Mouse (Mus musculus) layer of hippocampus, postnatal 14 days (tissue): ENCODE measurements at regions not wholly inside any gene's neighbourhood (a gene's known extent, or its start where the extent isn't known, plus 50 kb on each side); places are given as distances from the start of the nearest gene placed in this dataset.
"Not testable (repeated sequence)": the region's sequence is repeated elsewhere in the genome, so short reads cannot be mapped to it uniquely, and the experiment has no call there.

Experiments used
- DNase-seq, 2 experiments: peaks; one replicate each; pipeline ENCODE4 v3.0.0; 2021 to 2022; ENCODE audit warnings: low spot score in 2 of 2, mixed read lengths in 1 of 2

- no peak for DNase-seq
Observed at GRCm38 (mm10) chr1:176505441-176505840, 230.3 kb upstream of the Pld5 start.

- not testable (repeated sequence) for DNase-seq
Observed at GRCm38 (mm10) chr1:176504731-176505130, 229.6 kb upstream of the Pld5 start.

GRCm38 (mm10) chr1:176499010-176499650, 224.0 kb upstream of the Pld5 start:
- DNase-seq: no peak

GRCm38 (mm10) chr1:176468560-176468959, 193.4 kb upstream of the Pld5 start:
- no peak for DNase-seq

GRCm38 (mm10) chr1:176462125-176462524, 187.0 kb upstream of the Pld5 start:
- DNase-seq: no peak

- peak in 1 of 2 experiments; percentile 39 for DNase-seq
Observed at GRCm38 (mm10) chr1:176446735-176447134, 171.6 kb upstream of the Pld5 start.

GRCm38 (mm10) chr1:176443712-176444111, 168.6 kb upstream of the Pld5 start:
- DNase-seq: no peak

- DNase-seq: no peak
Observed at GRCm38 (mm10) chr1:176440254-176440653, 165.1 kb upstream of the Pld5 start.

GRCm38 (mm10) chr1:176427835-176428234, 152.7 kb upstream of the Pld5 start:
- no peak for DNase-seq

GRCm38 (mm10) chr1:176427046-176427445, 151.9 kb upstream of the Pld5 start:
- no peak for DNase-seq

GRCm38 (mm10) chr1:176417251-176417650, 142.1 kb upstream of the Pld5 start:
- no peak for DNase-seq

GRCm38 (mm10) chr1:176404128-176404527, 129.0 kb upstream of the Pld5 start:
- DNase-seq: no peak

- DNase-seq: no peak
Observed at GRCm38 (mm10) chr1:176379645-176380044, 104.5 kb upstream of the Pld5 start.

- no peak for DNase-seq
Observed at GRCm38 (mm10) chr1:176366900-176367299, 91.8 kb upstream of the Pld5 start.

- DNase-seq: no peak
Observed at GRCm38 (mm10) chr1:176360957-176361356, 85.8 kb upstream of the Pld5 start.

- no peak for DNase-seq
Observed at GRCm38 (mm10) chr1:176359992-176360724, 85.0 kb upstream of the Pld5 start.

- peak; percentile 2 to 9 for DNase-seq
Observed at GRCm38 (mm10) chr1:176355342-176355741, 80.2 kb upstream of the Pld5 start.

GRCm38 (mm10) chr1:176354898-176355297, 79.8 kb upstream of the Pld5 start:
- DNase-seq: no peak

- DNase-seq: no peak
Observed at GRCm38 (mm10) chr1:176352706-176353105, 77.6 kb upstream of the Pld5 start.

GRCm38 (mm10) chr1:176349909-176350495, 74.9 kb upstream of the Pld5 start:
- no peak for DNase-seq

GRCm38 (mm10) chr1:176348129-176348528, 73.0 kb upstream of the Pld5 start:
- no peak for DNase-seq

GRCm38 (mm10) chr1:176331344-176331743, 56.2 kb upstream of the Pld5 start:
- DNase-seq: no peak
